Mouse (Mus musculus): ENCODE results near the gene Atp5g2. TPM values are rescaled to one million over a fixed set of nuclear protein-coding genes. Genes with fewer than 3 reads are reported as not detected.

Gene Atp5g2
- total RNA-seq (2017) = 24.4 and 33.1 TPM in 2 replicates

GRCm38 (mm10) chr15:102672215-102673071 is at the start of gene Atp5g2:
Atp5g2 (minus strand) TSS chr15:102672352.
- no peak for ATAC-seq (replicated peaks; ENCODE audit: low read depth, poor library complexity, severe bottlenecking)

GRCm38 (mm10) chr15:102721016-102721898 is 49.1 kb upstream of the Atp5g2 start:
- no peak for ATAC-seq (replicated peaks; ENCODE audit: low read depth, poor library complexity, severe bottlenecking)

GRCm38 (mm10) chr15:102716132-102716531 is 44.0 kb upstream of the Atp5g2 start:
- ATAC-seq (replicated peaks; ENCODE audit: low read depth, poor library complexity, severe bottlenecking) = no peak

GRCm38 (mm10) chr15:102707736-102708269 is 35.7 kb upstream of the Atp5g2 start:
- ATAC-seq (replicated peaks; ENCODE audit: low read depth, poor library complexity, severe bottlenecking) = no peak

GRCm38 (mm10) chr15:102705923-102706503 is 33.9 kb upstream of the Atp5g2 start:
- no peak for ATAC-seq (replicated peaks; ENCODE audit: low read depth, poor library complexity, severe bottlenecking)

- no peak for ATAC-seq (replicated peaks; ENCODE audit: low read depth, poor library complexity, severe bottlenecking)
Measured at GRCm38 (mm10) chr15:102705226-102705894, 33.2 kb upstream of the Atp5g2 start.

GRCm38 (mm10) chr15:102704806-102705205 is 32.7 kb upstream of the Atp5g2 start:
- ATAC-seq (replicated peaks; ENCODE audit: low read depth, poor library complexity, severe bottlenecking) = no peak

- no peak for ATAC-seq (replicated peaks; ENCODE audit: low read depth, poor library complexity, severe bottlenecking)
Measured at GRCm38 (mm10) chr15:102702972-102703371, 30.8 kb upstream of the Atp5g2 start.

GRCm38 (mm10) chr15:102698193-102698592 is 26.0 kb upstream of the Atp5g2 start:
- peak; percentile 75 for ATAC-seq (replicated peaks; ENCODE audit: low read depth, poor library complexity, severe bottlenecking)

GRCm38 (mm10) chr15:102696899-102697298 is 24.7 kb upstream of the Atp5g2 start:
- no peak for ATAC-seq (replicated peaks; ENCODE audit: low read depth, poor library complexity, severe bottlenecking)

GRCm38 (mm10) chr15:102693600-102693999 is 21.4 kb upstream of the Atp5g2 start:
- ATAC-seq (replicated peaks; ENCODE audit: low read depth, poor library complexity, severe bottlenecking) = no peak

- peak; percentile 62 for ATAC-seq (replicated peaks; ENCODE audit: low read depth, poor library complexity, severe bottlenecking)
Measured at GRCm38 (mm10) chr15:102692991-102693411, 20.8 kb upstream of the Atp5g2 start.

- no peak for ATAC-seq (replicated peaks; ENCODE audit: low read depth, poor library complexity, severe bottlenecking)
Measured at GRCm38 (mm10) chr15:102692321-102692804, 20.2 kb upstream of the Atp5g2 start.

- no peak for ATAC-seq (replicated peaks; ENCODE audit: low read depth, poor library complexity, severe bottlenecking)
Measured at GRCm38 (mm10) chr15:102685791-102686190, 13.6 kb upstream of the Atp5g2 start.

GRCm38 (mm10) chr15:102683670-102684069 is 11.5 kb upstream of the Atp5g2 start:
- ATAC-seq (replicated peaks; ENCODE audit: low read depth, poor library complexity, severe bottlenecking) = peak; percentile 82

- ATAC-seq (replicated peaks; ENCODE audit: low read depth, poor library complexity, severe bottlenecking) = no peak
Measured at GRCm38 (mm10) chr15:102676345-102676744, 4.2 kb upstream of the Atp5g2 start.

GRCm38 (mm10) chr15:102673548-102673947 is 1.4 kb upstream of the Atp5g2 start:
- ATAC-seq (replicated peaks; ENCODE audit: low read depth, poor library complexity, severe bottlenecking) = no peak

- peak; percentile 22 for ATAC-seq (replicated peaks; ENCODE audit: low read depth, poor library complexity, severe bottlenecking)
Measured at GRCm38 (mm10) chr15:102671721-102672214, 384 bp downstream of the Atp5g2 start.
